27 mouse cellular contexts compared by ENCODE assay signal in genomic region chr16:77562852-77563251, GRCm38 (mm10). TPM values are rescaled to one million over a fixed set of nuclear protein-coding genes. Genes with fewer than 3 reads are reported as not detected.
"Had no signal": no experiment of that assay in that cellular context is flagged by ENCODE, and none has a peak within 500 bp of the region (broad histone marks: within the 10 kb centered on the region; RNA-seq: fewer than 3 reads in every experiment).

No protein-coding gene starts in this region.

- ATAC-seq: lung, postnatal 0 days; midbrain, embryonic 16.5 days had no signal

- H3K4me3 ChIP-seq: lung, embryonic 15.5 days; megakaryocyte, embryonic 14.5 days; midbrain, embryonic 10.5 days; midbrain, embryonic 12.5 days; myocyte; neural tube, embryonic 13.5 days; neural tube, embryonic 15.5 days had no signal

- H3K27me3 ChIP-seq: lung, embryonic 15.5 days; megakaryocyte, embryonic 14.5 days; midbrain, embryonic 12.5 days; neural tube, embryonic 13.5 days; neural tube, embryonic 15.5 days had no signal

- H3K27ac ChIP-seq: lung, embryonic 15.5 days; macrophage; midbrain, embryonic 10.5 days; midbrain, embryonic 12.5 days; neural tube, embryonic 13.5 days; neural tube, embryonic 15.5 days had no signal

- H3K9ac ChIP-seq: lung, embryonic 15.5 days; midbrain, embryonic 12.5 days; neural tube, embryonic 13.5 days; neural tube, embryonic 15.5 days had no signal

- H3K36me3 ChIP-seq: lung, embryonic 15.5 days; neural tube, embryonic 13.5 days; neural tube, embryonic 15.5 days had no signal

- H3K9me3 ChIP-seq: lung, embryonic 15.5 days; megakaryocyte, embryonic 14.5 days; midbrain, embryonic 10.5 days; midbrain, embryonic 12.5 days; neural tube, embryonic 13.5 days; neural tube, embryonic 15.5 days had no signal

- DNase-seq: lung, adult 2 months; lung, postnatal 14 days; lung, postnatal 36 days; midbrain, embryonic 14.5 days; retina, postnatal 1 day; right cerebral cortex, adult 18-20 months; right cerebral cortex, postnatal 25 days; right cerebral cortex, postnatal 4 days; spleen, adult 18-20 months; thymus, adult 18-20 months; thymus, postnatal 14 days; thymus, postnatal 36 days had no signal

- H3K4me2 ChIP-seq: lung, embryonic 15.5 days; midbrain, embryonic 12.5 days; neural tube, embryonic 13.5 days; neural tube, embryonic 15.5 days had no signal

- H3K4me1 ChIP-seq: lung, embryonic 15.5 days; megakaryocyte, embryonic 14.5 days; midbrain, embryonic 10.5 days; midbrain, embryonic 12.5 days; neural tube, embryonic 13.5 days; neural tube, embryonic 15.5 days had no signal

RNA-seq across cellular contexts. Expression of gene Gm11146, which starts 39.0 kb away (rescaled TPM):
- polyA plus RNA-seq: lung, adult 2 months; lung, embryonic 15.5 days; lung, postnatal 0 days; macrophage; midbrain, embryonic 10.5 days; midbrain, embryonic 12.5 days; midbrain, embryonic 14.5 days; midbrain, embryonic 16.5 days; myocyte; neural tube, embryonic 11.5 days; neural tube, embryonic 13.5 days; neural tube, embryonic 15.5 days; small intestine, adult 2 months; stomach, embryonic 14.5 days; stomach, embryonic 16.5 days; thymus, postnatal 0 days had no signal
